Mouse (Mus musculus): ENCODE measurements around the gene Pde4d. TPM values are rescaled to one million over a fixed set of nuclear protein-coding genes. Genes with fewer than 3 reads are reported as not detected.
A peak's percentile ranks its signal among the peaks of the same experiment; 100 is the strongest.

Pde4d gene
- polyA plus RNA-seq, 1 experiment, result 33.8 TPM

- WGBS, result 81% methylated on average over 1 of the region's 1 CpGs
- no peak for DNase-seq
- TF ChIP-seq CTCF (IDR thresholded peaks at IDR 0.05; ENCODE audit: borderline replicate concordance, insufficient read depth, low read depth, low read length) (no peak), POLR2A (IDR thresholded peaks at IDR 0.05; ENCODE audit: borderline replicate concordance, insufficient read depth, low read length) (no peak)
- no peaks in the 10 kb centered on the region for H3K27me3 ChIP-seq (ENCODE audit: control insufficient read depth, insufficient read depth, low read length)
- H3K27ac ChIP-seq (ENCODE audit: insufficient read depth, low read length), result no peak overlapping the region
- no peaks in the 10 kb centered on the region for H3K4me1 ChIP-seq (ENCODE audit: control insufficient read depth, insufficient read depth, low read length)
- no peak overlapping the region for H3K4me3 ChIP-seq (replicated peaks; ENCODE audit: insufficient read depth, low read depth, low read length)
Observed at GRCm38 (mm10) chr13:109605140-109605539, 1155.4 kb downstream of the Pde4d start.

GRCm38 (mm10) chr13:109609106-109609804 lies 1159.5 kb downstream of the Pde4d start:
- Histone ChIP-seq H3K27ac (ENCODE audit: insufficient read depth, low read length) (no peak overlapping the region), H3K4me1 (ENCODE audit: control insufficient read depth, insufficient read depth, low read length) (no peaks in the 10 kb centered on the region), H3K4me3 (replicated peaks; ENCODE audit: insufficient read depth, low read depth, low read length) (no peak overlapping the region), H3K27me3 (ENCODE audit: control insufficient read depth, insufficient read depth, low read length) (no peaks in the 10 kb centered on the region)
- no peak for DNase-seq
- 82% methylated on average over 9 of the region's 9 CpGs for WGBS
- TF ChIP-seq CTCF (IDR thresholded peaks at IDR 0.05; ENCODE audit: borderline replicate concordance, insufficient read depth, low read depth, low read length), result no peak
- TF ChIP-seq POLR2A (IDR thresholded peaks at IDR 0.05; ENCODE audit: borderline replicate concordance, insufficient read depth, low read length), result no peak

- DNase-seq, result peak; percentile 57 to 67
Observed at GRCm38 (mm10) chr13:109609805-109610187, 1160.0 kb downstream of the Pde4d start.

GRCm38 (mm10) chr13:109610772-109611171 lies 1161.0 kb downstream of the Pde4d start:
- WGBS, result over 99% methylated on average over 2 of the region's 2 CpGs
- TF ChIP-seq CTCF (IDR thresholded peaks at IDR 0.05; ENCODE audit: borderline replicate concordance, insufficient read depth, low read depth, low read length), result no peak
- no peak for DNase-seq
- Histone ChIP-seq H3K4me1 (ENCODE audit: control insufficient read depth, insufficient read depth, low read length) (no peaks in the 10 kb centered on the region), H3K27ac (ENCODE audit: insufficient read depth, low read length) (no peak overlapping the region), H3K4me3 (replicated peaks; ENCODE audit: insufficient read depth, low read depth, low read length) (no peak overlapping the region), H3K27me3 (ENCODE audit: control insufficient read depth, insufficient read depth, low read length) (no peaks in the 10 kb centered on the region)

More at GRCm38 (mm10) chr13:109609805-109610187, 1160.0 kb downstream of the Pde4d start:
- no peak overlapping the region for H3K4me3 ChIP-seq (replicated peaks; ENCODE audit: insufficient read depth, low read depth, low read length)
- no peaks in the 10 kb centered on the region for H3K4me1 ChIP-seq (ENCODE audit: control insufficient read depth, insufficient read depth, low read length)
- 24% methylated on average over 3 of the region's 3 CpGs for WGBS
- no peak overlapping the region for H3K27ac ChIP-seq (ENCODE audit: insufficient read depth, low read length)
- no peaks in the 10 kb centered on the region for H3K27me3 ChIP-seq (ENCODE audit: control insufficient read depth, insufficient read depth, low read length)
- TF ChIP-seq CTCF (IDR thresholded peaks at IDR 0.05; ENCODE audit: borderline replicate concordance, insufficient read depth, low read depth, low read length) (peak; percentile 85), POLR2A (IDR thresholded peaks at IDR 0.05; ENCODE audit: borderline replicate concordance, insufficient read depth, low read length) (no peak)

GRCm38 (mm10) chr13:109615213-109615784 lies 1165.6 kb downstream of the Pde4d start:
- Histone ChIP-seq H3K4me3 (replicated peaks; ENCODE audit: insufficient read depth, low read depth, low read length) (no peak overlapping the region), H3K4me1 (ENCODE audit: control insufficient read depth, insufficient read depth, low read length) (no peaks in the 10 kb centered on the region), H3K27me3 (ENCODE audit: control insufficient read depth, insufficient read depth, low read length) (no peaks in the 10 kb centered on the region), H3K27ac (ENCODE audit: insufficient read depth, low read length) (no peak overlapping the region)
- 73% methylated on average over 8 of the region's 8 CpGs for WGBS
- no peak for DNase-seq
- TF ChIP-seq CTCF (IDR thresholded peaks at IDR 0.05; ENCODE audit: borderline replicate concordance, insufficient read depth, low read depth, low read length) (no peak), POLR2A (IDR thresholded peaks at IDR 0.05; ENCODE audit: borderline replicate concordance, insufficient read depth, low read length) (no peak)

- WGBS, result 19% methylated on average over 7 of the region's 7 CpGs
- no peaks in the 10 kb centered on the region for H3K4me1 ChIP-seq (ENCODE audit: control insufficient read depth, insufficient read depth, low read length)
- no peak overlapping the region for H3K4me3 ChIP-seq (replicated peaks; ENCODE audit: insufficient read depth, low read depth, low read length)
- TF ChIP-seq POLR2A (IDR thresholded peaks at IDR 0.05; ENCODE audit: borderline replicate concordance, insufficient read depth, low read length) (no peak), CTCF (IDR thresholded peaks at IDR 0.05; ENCODE audit: borderline replicate concordance, insufficient read depth, low read depth, low read length) (peak; percentile 39; the same call in 1 of the 2 replicates)
- H3K27ac ChIP-seq (ENCODE audit: insufficient read depth, low read length), result no peak overlapping the region
- H3K27me3 ChIP-seq (ENCODE audit: control insufficient read depth, insufficient read depth, low read length), result no peaks in the 10 kb centered on the region
- peak; percentile 38 to 46 for DNase-seq
Observed at GRCm38 (mm10) chr13:109615785-109616281, 1166.1 kb downstream of the Pde4d start.

GRCm38 (mm10) chr13:109619158-109619657 lies 1169.5 kb downstream of the Pde4d start:
- peaks cover 5% of the 10 kb centered on the region; the same call in 1 of the 2 replicates for H3K4me1 ChIP-seq (ENCODE audit: control insufficient read depth, insufficient read depth, low read length)
- no peaks in the 10 kb centered on the region for H3K27me3 ChIP-seq (ENCODE audit: control insufficient read depth, insufficient read depth, low read length)
- WGBS, result 88% methylated on average over 2 of the region's 2 CpGs
- TF ChIP-seq CTCF (IDR thresholded peaks at IDR 0.05; ENCODE audit: borderline replicate concordance, insufficient read depth, low read depth, low read length) (no peak), POLR2A (IDR thresholded peaks at IDR 0.05; ENCODE audit: borderline replicate concordance, insufficient read depth, low read length) (no peak)
- H3K4me3 ChIP-seq (replicated peaks; ENCODE audit: insufficient read depth, low read depth, low read length), result no peak overlapping the region
- DNase-seq, result no peak
- H3K27ac ChIP-seq (ENCODE audit: insufficient read depth, low read length), result no peak overlapping the region

GRCm38 (mm10) chr13:109622207-109622606 lies 1172.5 kb downstream of the Pde4d start:
- no peaks in the 10 kb centered on the region for H3K27me3 ChIP-seq (ENCODE audit: control insufficient read depth, insufficient read depth, low read length)
- TF ChIP-seq CTCF (IDR thresholded peaks at IDR 0.05; ENCODE audit: borderline replicate concordance, insufficient read depth, low read depth, low read length) (no peak), POLR2A (IDR thresholded peaks at IDR 0.05; ENCODE audit: borderline replicate concordance, insufficient read depth, low read length) (no peak)
- H3K4me1 ChIP-seq (ENCODE audit: control insufficient read depth, insufficient read depth, low read length), result peaks cover 7% of the 10 kb centered on the region; the same call in 1 of the 2 replicates
- H3K4me3 ChIP-seq (replicated peaks; ENCODE audit: insufficient read depth, low read depth, low read length), result no peak overlapping the region
- 92% methylated on average over 5 of the region's 5 CpGs for WGBS
- no peak overlapping the region for H3K27ac ChIP-seq (ENCODE audit: insufficient read depth, low read length)
- no peak for DNase-seq
